Mouse (Mus musculus) hindbrain, postnatal 0 days (tissue): ENCODE results near the gene Nceh1. TPM values are rescaled to one million over a fixed set of nuclear protein-coding genes. Genes with fewer than 3 reads are reported as not detected.

ENCODE experiments used
- ATAC-seq: fragments of 200-750 bp; cut with Nextera tagmentation; 2 replicates; pipeline ENCODE4 v1.8.0; 2017; ENCODE audit warnings: mild to moderate bottlenecking, moderate TSS enrichment, moderate library complexity
- DNase-seq: peaks from one replicate; pipeline ENCODE4 v3.0.0-alpha.2; 2015; ENCODE audit warnings: low spot score
- H3K27ac ChIP-seq: fragments of 300-500 bp; sonication (generic); 2 replicates; pipeline ENCODE4 v1.5.1; 2014; ENCODE audit warnings: mild to moderate bottlenecking
- H3K27me3 ChIP-seq: fragments of 300-500 bp; sonication (generic); 2 replicates; pipeline ENCODE4 v1.6.1; 2014; ENCODE audit warnings: low read length, mixed read lengths; ENCODE audit not compliant: insufficient read depth
- H3K36me3 ChIP-seq: fragments of 300-500 bp; sonication (generic); 2 replicates; pipeline ENCODE4 v1.6.1; 2014; ENCODE audit warnings: low read length, mixed read lengths; ENCODE audit not compliant: insufficient read depth
- H3K4me1 ChIP-seq: fragments of 300-500 bp; sonication (generic); 2 replicates; pipeline ENCODE4 v1.6.1; 2014; ENCODE audit warnings: antibody characterized with exemption, low read length, mixed read lengths; ENCODE audit not compliant: insufficient read depth
- H3K4me2 ChIP-seq: fragments of 300-500 bp; sonication (generic); 2 replicates; pipeline ENCODE4 v1.6.1; 2014; ENCODE audit warnings: low read depth, mild to moderate bottlenecking, low read length, moderate library complexity, mixed read lengths
- H3K4me3 ChIP-seq: fragments of 300-500 bp; sonication (generic); 2 replicates; pipeline ENCODE4 v1.5.1; 2014; ENCODE audit warnings: low read length
- H3K9ac ChIP-seq: fragments of 300-500 bp; sonication (generic); replicated peaks from 2 replicates; pipeline ENCODE4 v1.6.1; 2014; ENCODE audit warnings: mild to moderate bottlenecking, low read length, moderate library complexity, mixed read lengths
- H3K9me3 ChIP-seq: fragments of 300-500 bp; sonication (generic); 2 replicates; pipeline ENCODE4 v1.6.1; 2016; ENCODE audit warnings: low read length, mixed read lengths
- CTCF ChIP-seq: IDR thresholded peaks from 2 replicates; pipeline ENCODE4 v1.5.1; 2016; ENCODE audit warnings: antibody characterized with exemption, control low read depth, low read depth
- WGBS: fragments of 180-500 bp; shearing (Covaris S2); extraction: QIAGEN DNeasy Blood & Tissue Kit; methylation state at CpG from one replicate; pipeline ENCODE4 v1.1.7; 2014; 5-methylcytosine and 5-hydroxymethylcytosine counted together
- polyA plus RNA-seq: library from polyadenylated mRNA; unstranded; fragments of >200 nt; fragmentation: Nextera tagmentation; extraction: Ambion mirVana; gene quantifications from 2 replicates; pipeline ENCODE4 v1.2.1, GENCODE M21; 2015
- total RNA-seq: library from RNA; depleted of rRNA; stranded (reverse); fragments of >200 nt; gene quantifications from 2 replicates; pipeline ENCODE4 v1.2.3, GENCODE M21; 2014; rRNA removed

Gene Nceh1
- 31.5 and 34.8 TPM in 2 replicates for total RNA-seq
- polyA plus RNA-seq = 35.7 and 36.1 TPM in 2 replicates

- TF ChIP-seq CTCF = peak; percentile 98
- Histone ChIP-seq H3K9me3 (no peaks in the 10 kb centered on the region), H3K4me1 (no peaks in the 10 kb centered on the region), H3K27me3 (no peaks in the 10 kb centered on the region), H3K4me2 (peak within 1 kb of the TSS; percentile 84), H3K36me3 (no peaks in the 10 kb centered on the region), H3K9ac (peak within 1 kb of the TSS; percentile 65), H3K27ac (peak within 1 kb of the TSS; percentile 48; the same call in 1 of the 2 replicates), H3K4me3 (peak within 1 kb of the TSS; percentile 71)
- ATAC-seq (peak; percentile 98), DNase-seq (peak; percentile 96)
- 1% methylated on average over 54 of the region's 54 CpGs for WGBS
These were observed at the start of gene Nceh1 for GRCm38 (mm10) chr3:27182733-27183600. Gene Nceh1, plus strand, starts transcription at chr3:27182965.

GRCm38 (mm10) chr3:27140101-27140500, 42.7 kb upstream of the Nceh1 start:
- 91% methylated on average over 7 of the region's 8 CpGs for WGBS
- H3K4me1 ChIP-seq = no peaks in the 10 kb centered on the region
- no peak for ATAC-seq

DNA sequence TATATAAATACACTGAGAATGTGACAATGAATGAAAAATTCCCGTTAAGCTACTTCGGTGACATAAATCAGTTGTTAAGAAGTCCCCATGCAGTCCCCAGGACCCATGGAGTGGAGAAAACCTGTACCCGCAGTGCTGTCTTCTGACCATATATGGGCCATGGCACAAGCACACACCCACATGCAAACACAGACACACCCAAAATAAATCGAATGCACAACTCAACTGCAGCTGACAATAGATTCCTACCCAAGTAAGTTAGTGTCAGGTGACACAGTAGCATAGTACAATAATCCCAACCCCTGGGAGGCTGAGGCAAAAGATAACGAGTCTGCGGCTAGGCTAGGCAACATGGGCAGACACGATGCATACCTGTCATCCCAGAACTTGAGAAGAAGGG, 39.2 kb upstream of the Nceh1 start:
- Histone ChIP-seq H3K27ac (no peak overlapping the region), H3K4me1 (no peaks in the 10 kb centered on the region), H3K36me3 (no peaks in the 10 kb centered on the region), H3K9me3 (no peaks in the 10 kb centered on the region), H3K4me2 (no peak overlapping the region), H3K9ac (no peak overlapping the region), H3K27me3 (no peaks in the 10 kb centered on the region), H3K4me3 (no peak overlapping the region)
- 90% methylated on average over 7 of the region's 7 CpGs for WGBS
- DNase-seq (no peak), ATAC-seq (no peak)
- TF ChIP-seq CTCF = no peak

More at GRCm38 (mm10) chr3:27140101-27140500, 42.7 kb upstream of the Nceh1 start:
- Histone ChIP-seq H3K4me2 (no peak overlapping the region), H3K9me3 (no peaks in the 10 kb centered on the region), H3K9ac (no peak overlapping the region), H3K27me3 (no peaks in the 10 kb centered on the region), H3K27ac (no peak overlapping the region), H3K4me3 (no peak overlapping the region), H3K36me3 (no peaks in the 10 kb centered on the region)
- no peak for DNase-seq
- TF ChIP-seq CTCF = no peak

DNA sequence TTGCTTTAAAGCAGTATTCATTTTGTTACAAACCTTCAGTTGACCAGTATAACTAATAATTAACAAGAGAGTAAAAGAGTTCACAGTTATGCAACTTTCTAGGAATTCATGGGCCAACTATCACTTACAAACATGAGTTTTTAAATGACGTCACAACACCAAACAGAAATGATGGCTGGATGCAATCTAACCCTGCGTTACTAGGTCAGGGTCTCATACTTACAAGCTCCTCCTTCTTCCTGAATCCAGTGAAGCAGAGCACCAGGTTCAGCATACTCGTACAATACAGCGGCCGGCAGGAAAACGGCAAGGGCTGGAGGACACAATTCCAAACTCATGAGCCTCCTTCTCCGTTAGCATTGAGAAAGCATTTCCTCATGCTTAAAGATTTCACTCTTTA, 37.0 kb upstream of the Nceh1 start:
- H3K36me3 ChIP-seq = no peaks in the 10 kb centered on the region
- no peak overlapping the region for H3K9ac ChIP-seq
- H3K4me3 ChIP-seq = no peak overlapping the region
- H3K27me3 ChIP-seq = no peaks in the 10 kb centered on the region
- no peak overlapping the region for H3K27ac ChIP-seq
- no peaks in the 10 kb centered on the region for H3K4me1 ChIP-seq
- ATAC-seq = no peak
- no peak for DNase-seq
- WGBS = 95% methylated on average over 7 of the region's 7 CpGs
- no peak for TF ChIP-seq CTCF
- H3K4me2 ChIP-seq = no peak overlapping the region
- no peaks in the 10 kb centered on the region for H3K9me3 ChIP-seq

- no peak for TF ChIP-seq CTCF
- Histone ChIP-seq H3K4me2 (peak overlapping the region; percentile 97), H3K4me3 (peak overlapping the region; percentile 89), H3K27ac (no peak overlapping the region), H3K9me3 (no peaks in the 10 kb centered on the region), H3K36me3 (no peaks in the 10 kb centered on the region), H3K9ac (peak overlapping the region; percentile 61), H3K4me1 (no peaks in the 10 kb centered on the region; the same call in 1 of the 2 replicates), H3K27me3 (no peaks in the 10 kb centered on the region)
- DNase-seq = peak; percentile 19
- WGBS = 0% methylated on average over 27 of the region's 31 CpGs
- ATAC-seq = no peak
These were observed 29.5 kb upstream of the Nceh1 start for GRCm38 (mm10) chr3:27153191-27153671.

GRCm38 (mm10) chr3:27153701-27154209, 29.0 kb upstream of the Nceh1 start, which contains the start of gene Ect2:
Gene Ect2, minus strand, starts transcription at chr3:27153878.
- H3K27ac ChIP-seq = no peak within 1 kb of the TSS; the same call in 1 of the 2 replicates
- peak within 1 kb of the TSS; percentile 89 for H3K4me3 ChIP-seq
- no peaks in the 10 kb centered on the region; the same call in 1 of the 2 replicates for H3K4me1 ChIP-seq
- H3K4me2 ChIP-seq = peak within 1 kb of the TSS; percentile 97
- H3K9ac ChIP-seq = peak within 1 kb of the TSS; percentile 61
- no peaks in the 10 kb centered on the region for H3K36me3 ChIP-seq
- H3K9me3 ChIP-seq = no peaks in the 10 kb centered on the region
- under 1% methylated on average over 37 of the region's 37 CpGs for WGBS
- DNase-seq (peak; percentile 100), ATAC-seq (peak; percentile 100)
- TF ChIP-seq CTCF = peak; percentile 26
- H3K27me3 ChIP-seq = no peaks in the 10 kb centered on the region
